Mouse (Mus musculus) MEL (cell line): ENCODE data around the gene Dhrs13. TPM values are rescaled to one million over a fixed set of nuclear protein-coding genes. Genes with fewer than 3 reads are reported as not detected.

Experiments used
- DNase-seq: peaks from one replicate; pipeline ENCODE4 v3.0.0; 2011; ENCODE audit warnings: low read depth, low spot score
- H3K27ac ChIP-seq: 2 replicates; pipeline ENCODE4 v1.5.1; 2012; ENCODE audit warnings: low read depth, mild to moderate bottlenecking, control low read depth, low read length, moderate library complexity; ENCODE audit not compliant: control insufficient read depth
- H3K27me3 ChIP-seq, 2 experiments: fragments of 150-350 bp in 1 of 2; sonication (generic) in 1 of 2; 2 replicates each; pipeline ENCODE4 v1.6.1; 2012; ENCODE audit warnings: low read length in 2 of 2, mild to moderate bottlenecking in 2 of 2, improper control_type of control experiment in 1 of 2, moderate library complexity in 1 of 2; ENCODE audit not compliant: insufficient read depth in 2 of 2, control insufficient read depth in 1 of 2
- H3K36me3 ChIP-seq, 2 experiments: 2 replicates each; pipeline ENCODE4 v1.6.1; 2012 to 2014; ENCODE audit warnings: low read length in 2 of 2, improper control_type of control experiment in 1 of 2, inconsistent platforms in 1 of 2, mild to moderate bottlenecking in 1 of 2; ENCODE audit not compliant: insufficient read depth in 2 of 2, control insufficient read depth in 1 of 2
- H3K4me1 ChIP-seq, 2 experiments: fragments of 150-350 bp in 1 of 2; sonication (generic) in 1 of 2; 2 replicates each; pipeline ENCODE4 v1.6.1; 2012; ENCODE audit warnings: low read length in 2 of 2, improper control_type of control experiment in 1 of 2, mild to moderate bottlenecking in 1 of 2; ENCODE audit not compliant: insufficient read depth in 2 of 2, control insufficient read depth in 1 of 2
- H3K4me3 ChIP-seq, 2 experiments: fragments of 150-350 bp in 1 of 2; sonication (generic) in 1 of 2; 2 replicates each; pipeline ENCODE4 v1.5.1; 2012; ENCODE audit warnings: low read depth in 2 of 2, low read length in 2 of 2, mild to moderate bottlenecking in 2 of 2, moderate library complexity in 2 of 2, control low read depth in 1 of 2, improper control_type of control experiment in 1 of 2; ENCODE audit not compliant: control insufficient read depth in 1 of 2, insufficient read depth in 1 of 2
- H3K79me2 ChIP-seq: 2 replicates; pipeline ENCODE4 v1.6.1; 2012; ENCODE audit warnings: mild to moderate bottlenecking, low read length, moderate library complexity; ENCODE audit not compliant: control insufficient read depth, poor library complexity, insufficient read depth
- H3K9ac ChIP-seq: 2 replicates; pipeline ENCODE4 v1.6.1; 2012; ENCODE audit warnings: low read depth, mild to moderate bottlenecking, control low read depth, low read length, moderate library complexity; ENCODE audit not compliant: control insufficient read depth, poor library complexity, severe bottlenecking
- H3K9me3 ChIP-seq: fragments of 150-350 bp; sonication (generic); replicated peaks from 2 replicates; pipeline ENCODE4 v1.6.1; 2012; ENCODE audit warnings: mild to moderate bottlenecking, low read length, improper control_type of control experiment, moderate library complexity; ENCODE audit not compliant: insufficient read depth
- BHLHE40 ChIP-seq: IDR thresholded peaks from 2 replicates; pipeline ENCODE4 v1.6.1; 2012; ENCODE audit warnings: low read depth, mild to moderate bottlenecking, inconsistent platforms, low read length, improper control_type of control experiment, borderline replicate concordance
- CHD1 ChIP-seq: IDR thresholded peaks from 2 replicates; pipeline ENCODE4 v1.6.1; 2012; ENCODE audit warnings: low read depth, mild to moderate bottlenecking, inconsistent platforms, low read length, improper control_type of control experiment
- CHD2 ChIP-seq: IDR thresholded peaks from 2 replicates; pipeline ENCODE4 v1.6.1; 2011; ENCODE audit warnings: low read length, improper control_type of control experiment
- CTCF ChIP-seq, 3 experiments: IDR thresholded peaks in 2 of 3; conservative IDR thresholded peaks in 1 of 3; 2 replicates each; pipeline ENCODE4 v1.5.1; 2011 to 2012; ENCODE audit warnings: low read length in 3 of 3, low read depth in 2 of 3, mild to moderate bottlenecking in 2 of 3, improper control_type of control experiment in 1 of 3, inconsistent platforms in 1 of 3, mixed read lengths in 1 of 3, moderate library complexity in 1 of 3; ENCODE audit not compliant: control insufficient read depth in 1 of 3, insufficient read depth in 1 of 3, poor library complexity in 1 of 3, severe bottlenecking in 1 of 3
- E2F4 ChIP-seq: IDR thresholded peaks from 2 replicates; pipeline ENCODE4 v1.6.1; 2011; ENCODE audit warnings: low read depth, low read length, improper control_type of control experiment, borderline replicate concordance
- EP300 ChIP-seq, 2 experiments: IDR thresholded peaks; 2 replicates each; pipeline ENCODE4 v1.6.1; 2011; ENCODE audit warnings: improper control_type of control experiment in 2 of 2, low read length in 2 of 2, low read depth in 1 of 2, mild to moderate bottlenecking in 1 of 2
- ETS1 ChIP-seq: IDR thresholded peaks from 2 replicates; pipeline ENCODE4 v1.6.1; 2012; ENCODE audit warnings: low read depth, mild to moderate bottlenecking, inconsistent platforms, low read length, improper control_type of control experiment, moderate library complexity
- GABPA ChIP-seq: IDR thresholded peaks from 2 replicates; pipeline ENCODE4 v1.6.1; 2012; ENCODE audit warnings: low read depth, mild to moderate bottlenecking, inconsistent platforms, low read length, improper control_type of control experiment, moderate library complexity
- GATA1 ChIP-seq: IDR thresholded peaks from 2 replicates; pipeline ENCODE4 v1.6.1; 2011; ENCODE audit warnings: low read depth, low read length, improper control_type of control experiment
- MAX ChIP-seq: IDR thresholded peaks from 2 replicates; pipeline ENCODE4 v1.6.1; 2011; ENCODE audit warnings: low read length, improper control_type of control experiment
- MAZ ChIP-seq: IDR thresholded peaks from 2 replicates; pipeline ENCODE4 v1.6.1; 2012; ENCODE audit warnings: low read depth, mild to moderate bottlenecking, inconsistent platforms, low read length, improper control_type of control experiment
- MYB ChIP-seq: IDR thresholded peaks from 2 replicates; pipeline ENCODE4 v1.6.1; 2011; ENCODE audit warnings: mild to moderate bottlenecking, low read depth, low read length, improper control_type of control experiment
- NELFE ChIP-seq: IDR thresholded peaks from 2 replicates; pipeline ENCODE4 v1.6.1; 2011; ENCODE audit warnings: low read depth, low read length, improper control_type of control experiment
- POLR2A ChIP-seq, 2 experiments: IDR thresholded peaks; 2 replicates each; pipeline ENCODE4 v1.6.1; 2011 to 2012; ENCODE audit warnings: low read length in 2 of 2, mild to moderate bottlenecking in 2 of 2, control low read depth in 1 of 2, improper control_type of control experiment in 1 of 2, low read depth in 1 of 2, moderate library complexity in 1 of 2; ENCODE audit not compliant: control insufficient read depth in 1 of 2, insufficient read depth in 1 of 2, poor library complexity in 1 of 2
- POLR2AphosphoS2 ChIP-seq: IDR thresholded peaks from 2 replicates; pipeline ENCODE4 v1.6.1; 2011; ENCODE audit warnings: low read length, improper control_type of control experiment
- POLR2AphosphoS5 ChIP-seq: IDR thresholded peaks from 2 replicates; pipeline ENCODE4 v1.6.1; 2012; ENCODE audit warnings: low read depth, borderline replicate concordance, mild to moderate bottlenecking, inconsistent platforms, low read length, moderate library complexity, mixed read lengths
- RAD21 ChIP-seq: IDR thresholded peaks from 2 replicates; pipeline ENCODE4 v1.6.1; 2011; ENCODE audit warnings: mild to moderate bottlenecking, low read depth, low read length, improper control_type of control experiment
- RCOR1 ChIP-seq: IDR thresholded peaks from 2 replicates; pipeline ENCODE4 v1.6.1; 2012; ENCODE audit warnings: low read depth, mild to moderate bottlenecking, inconsistent platforms, low read length, improper control_type of control experiment
- SMC3 ChIP-seq: IDR thresholded peaks from 2 replicates; pipeline ENCODE4 v1.6.1; 2011; ENCODE audit warnings: low read depth, low read length, improper control_type of control experiment
- TBP ChIP-seq: IDR thresholded peaks from 2 replicates; pipeline ENCODE4 v1.8.0; 2011; ENCODE audit warnings: low read depth, low read length, improper control_type of control experiment
- TCF12 ChIP-seq: IDR thresholded peaks from 2 replicates; pipeline ENCODE4 v1.6.1; 2014; ENCODE audit warnings: low read depth, mild to moderate bottlenecking, inconsistent platforms, low read length, improper control_type of control experiment, moderate library complexity
- UBTF ChIP-seq: IDR thresholded peaks from 2 replicates; pipeline ENCODE4 v1.6.1; 2012; ENCODE audit warnings: low read depth, mild to moderate bottlenecking, inconsistent platforms, low read length, improper control_type of control experiment, moderate library complexity, borderline replicate concordance; ENCODE audit not compliant: insufficient read depth
- USF2 ChIP-seq, 2 experiments: IDR thresholded peaks; 2 replicates each; pipeline ENCODE4 v1.6.1; 2011 to 2012; ENCODE audit warnings: improper control_type of control experiment in 2 of 2, low read length in 2 of 2, borderline replicate concordance in 1 of 2, inconsistent platforms in 1 of 2, low read depth in 1 of 2, mild to moderate bottlenecking in 1 of 2; ENCODE audit not compliant: insufficient read depth in 1 of 2
- ZC3H11A ChIP-seq: IDR thresholded peaks from 2 replicates; pipeline ENCODE4 v1.6.1; 2012; ENCODE audit warnings: low read depth, mild to moderate bottlenecking, inconsistent platforms, low read length, improper control_type of control experiment
- ZKSCAN1 ChIP-seq: IDR thresholded peaks from 2 replicates; pipeline ENCODE4 v1.6.1; 2012; ENCODE audit warnings: low read depth, mild to moderate bottlenecking, inconsistent platforms, low read length, improper control_type of control experiment, moderate library complexity
- ZMIZ1 ChIP-seq: IDR thresholded peaks from 2 replicates; pipeline ENCODE4 v1.6.1; 2012; ENCODE audit warnings: low read depth, mild to moderate bottlenecking, inconsistent platforms, low read length, improper control_type of control experiment, moderate library complexity
- ZNF384 ChIP-seq: IDR thresholded peaks from 2 replicates; pipeline ENCODE4 v1.6.1; 2012; ENCODE audit warnings: low read depth, mild to moderate bottlenecking, inconsistent platforms, low read length, improper control_type of control experiment
- polyA plus RNA-seq, 2 experiments: library from polyadenylated mRNA; stranded (reverse) in 1 of 2; unstranded in 1 of 2; fragments of >175 nt in 1 of 2; fragments of >200 nt in 1 of 2; gene quantifications; 2 replicates each; pipeline versions ENCODE4 v1.2.1 to v1.2.4; 2012; ENCODE audit warnings: low replicate concordance in 2 of 2, low read depth in 1 of 2; ENCODE audit not compliant: insufficient read length in 2 of 2, insufficient read depth in 1 of 2, missing spikeins in 1 of 2
- total RNA-seq: library from RNA; depleted of rRNA; stranded (reverse); fragments of 300-350 nt; gene quantifications from 2 replicates; pipeline ENCODE4 v1.2.3, GENCODE M21; 2012

Gene Dhrs13
- total and polyA plus RNA-seq, 3 experiments = 27.9 to 36.7 TPM; not detected in 1

DNA sequence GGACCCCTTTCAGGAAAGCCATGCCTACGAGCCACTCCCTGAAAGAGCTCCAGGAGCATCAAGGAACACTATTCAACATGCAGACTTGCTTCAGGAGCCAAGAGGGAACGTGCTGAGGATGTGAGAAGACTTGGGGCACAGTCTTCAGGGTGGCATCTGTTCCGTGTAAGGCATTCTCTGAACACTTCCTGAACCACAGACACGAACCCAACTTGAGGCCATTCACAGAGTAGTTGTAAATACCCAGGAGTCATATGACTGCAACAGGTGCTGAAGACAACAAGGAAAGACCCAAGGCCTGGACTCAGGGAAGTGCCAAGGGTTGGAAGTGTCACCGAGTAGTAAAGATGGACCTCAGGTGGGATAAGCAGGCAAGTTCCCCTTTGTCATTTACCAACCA lies 35.5 kb downstream of the Dhrs13 start:
- no peak overlapping the region for H3K4me3 ChIP-seq
- TF ChIP-seq RAD21 = no peak
- TF ChIP-seq CHD1 = no peak
- no peak for TF ChIP-seq UBTF
- TF ChIP-seq MYB = no peak
- no peak for TF ChIP-seq GATA1
- TF ChIP-seq GABPA = no peak
- no peak for TF ChIP-seq BHLHE40
- no peak for TF ChIP-seq ZMIZ1
- TF ChIP-seq ZNF384 = no peak
- no peak for TF ChIP-seq MAZ
- no peak for TF ChIP-seq EP300 (IDR thresholded peaks at IDR 0.05; ENCODE audit: low read depth in 1 of 2, low read length in 2 of 2)
- no peak for TF ChIP-seq ETS1
- TF ChIP-seq USF2 (IDR thresholded peaks at IDR 0.05; ENCODE audit: borderline replicate concordance in 1 of 2, insufficient read depth in 1 of 2, low read depth in 1 of 2, low read length in 2 of 2) = no peak
- TF ChIP-seq POLR2AphosphoS5 = no peak
- TF ChIP-seq E2F4 = no peak
- TF ChIP-seq NELFE = no peak
- TF ChIP-seq POLR2AphosphoS2 = no peak
- TF ChIP-seq CTCF (IDR thresholded peaks at IDR 0.05 in 2 of 3, conservative IDR thresholded peaks at IDR 0.05 in 1 of 3; ENCODE audit: control insufficient read depth in 1 of 3, insufficient read depth in 1 of 3, low read depth in 2 of 3, low read length in 3 of 3, poor library complexity in 1 of 3, severe bottlenecking in 1 of 3) = no peak
- no peaks in the 10 kb centered on the region for H3K27me3 ChIP-seq
- no peak for DNase-seq
- no peaks in the 10 kb centered on the region for H3K79me2 ChIP-seq
- peaks cover 0 to 48% of the 10 kb centered on the region in 2 experiments; a peak in 2 of 4 replicates for H3K36me3 ChIP-seq
- H3K4me1 ChIP-seq = peaks cover 23 to 49% of the 10 kb centered on the region in 2 experiments
- no peak overlapping the region for H3K27ac ChIP-seq
- H3K9me3 ChIP-seq = no peaks in the 10 kb centered on the region
- H3K9ac ChIP-seq = no peak overlapping the region

DNA sequence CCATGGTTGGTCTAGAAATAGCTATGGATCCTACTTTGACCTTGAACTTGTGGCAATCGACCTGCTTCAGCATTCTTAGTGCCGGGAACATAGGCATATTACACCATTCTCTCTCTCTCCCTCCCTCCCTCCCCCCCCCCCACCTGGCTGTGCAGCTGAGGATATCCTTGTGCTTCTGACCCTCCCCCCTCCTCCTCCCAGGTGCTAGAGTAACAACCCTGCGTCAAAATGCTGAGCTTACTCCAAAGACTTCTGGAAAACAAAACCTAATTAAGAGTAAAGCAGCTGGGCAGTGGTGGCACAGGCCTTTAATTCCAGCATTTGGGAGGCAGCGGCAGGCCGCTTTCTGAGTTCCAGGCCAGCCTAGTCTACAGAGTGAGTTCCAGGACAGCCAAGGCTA lies 37.0 kb downstream of the Dhrs13 start:
- Histone ChIP-seq H3K79me2 (peaks cover 4% of the 10 kb centered on the region; the same call in 1 of the 2 replicates), H3K27ac (peak overlapping the region; percentile 66)
- DNase-seq = no peak
- TF ChIP-seq POLR2AphosphoS5 (no peak), BHLHE40 (no peak), CTCF (IDR thresholded peaks at IDR 0.05 in 2 of 3, conservative IDR thresholded peaks at IDR 0.05 in 1 of 3; ENCODE audit: control insufficient read depth in 1 of 3, insufficient read depth in 1 of 3, low read depth in 2 of 3, low read length in 3 of 3, poor library complexity in 1 of 3, severe bottlenecking in 1 of 3) (no peak), TBP (no peak), ZC3H11A (no peak), ZMIZ1 (no peak), ZKSCAN1 (no peak), POLR2AphosphoS2 (no peak), CHD2 (no peak), POLR2A (IDR thresholded peaks at IDR 0.05; ENCODE audit: control insufficient read depth in 1 of 2, insufficient read depth in 1 of 2, low read depth in 1 of 2, low read length in 2 of 2, poor library complexity in 1 of 2) (no peak), UBTF (no peak), SMC3 (no peak), TCF12 (no peak), E2F4 (no peak), ZNF384 (no peak), NELFE (no peak), MAZ (no peak), RCOR1 (no peak), MAX (no peak)
- TF ChIP-seq, all 39 proteins: peak for 0
- no peaks in the 10 kb centered on the region for H3K27me3 ChIP-seq
- peak overlapping the region; percentile 20 for H3K9ac ChIP-seq
- no peaks in the 10 kb centered on the region for H3K9me3 ChIP-seq
- peaks cover 28 to 63% of the 10 kb centered on the region in 2 experiments for H3K4me1 ChIP-seq
- no peak overlapping the region for H3K4me3 ChIP-seq
- peaks cover 3 to 63% of the 10 kb centered on the region in 2 experiments; a peak in 3 of 4 replicates for H3K36me3 ChIP-seq
